In genomic region chr2:9926194-9926904, GRCm38 (mm10) we compare ENCODE assay signal across 10 mouse cellular contexts. TPM values are rescaled to one million over a fixed set of nuclear protein-coding genes. Genes with fewer than 3 reads are reported as not detected.
DNase-seq lines count a peak whose midpoint lies in the region; ATAC-seq and TF ChIP-seq lines count a peak whose summit lies in the region.
"Had no signal": no experiment of that assay in that cellular context is flagged by ENCODE, and none has a peak within 500 bp of the region (broad histone marks: within the 10 kb centered on the region; RNA-seq: fewer than 3 reads in every experiment).

No protein-coding gene starts in this region.

- 0 out of 2 replicates have a peak, but pooled peaks cover 2% of the 10 kb centered on the region for H3K4me1 ChIP-seq in liver, adult 2 months (ENCODE audit: control insufficient read depth, insufficient read depth, low read length)

- no peaks in the 10 kb centered on the region for H3K27me3 ChIP-seq in liver, adult 2 months (ENCODE audit: control insufficient read depth, insufficient read depth, low read length)

- TF ChIP-seq POLR2A in liver, adult 2 months (IDR thresholded peaks at IDR 0.05; ENCODE audit: extremely low read depth, insufficient read depth, low read length), result no peak

- 28% methylated on average over 7 of the region's 7 CpGs for WGBS in liver, adult 2 months

- no peak for TF ChIP-seq CTCF in liver, adult 2 months (IDR thresholded peaks at IDR 0.05; ENCODE audit: low read depth, low read length)

- H3K27ac ChIP-seq in liver, adult 2 months (replicated peaks; ENCODE audit: insufficient read depth, low read depth, low read length), result no peak overlapping the region

- ATAC-seq in granulocyte monocyte progenitor cell, adult 5-6 weeks (replicated peaks; ENCODE audit: poor library complexity, severe bottlenecking), result peak; percentile 44

- 0 out of 2 replicates have a peak, but pooled peaks cover 2% of the 10 kb centered on the region for H3K36me3 ChIP-seq in liver, adult 2 months (ENCODE audit: control insufficient read depth, insufficient read depth, low read length)

- no peak overlapping the region for H3K9ac ChIP-seq in liver, adult 2 months (ENCODE audit: low read depth, low read length)

- DNase-seq in liver, adult 2 months (ENCODE audit: extremely low read depth, low read depth, low spot score), result peak; percentile 20
- DNase-seq in liver, result no peak
- DNase-seq in embryo, embryonic 10.5 days (ENCODE audit: low spot score), result peak; percentile 33
- peak; percentile 53 for DNase-seq in retina, embryonic 14.5 days (ENCODE audit: low spot score)
- no peak for DNase-seq in left cerebral cortex, adult 9 months (ENCODE audit: low spot score in 2 of 2)
- DNase-seq in left cerebral cortex, postnatal 4 days, result no peak
- DNase-seq: heart, postnatal 10 days; thymus, postnatal 4 days had no signal

- H3K4me3 ChIP-seq in liver, adult 2 months (ENCODE audit: insufficient read depth, low read depth, low read length), result no peak overlapping the region

- intact Hi-C loops in left cerebral cortex, postnatal 4 days (cut with DNase I), result no loop called here

- no peaks in the 10 kb centered on the region for H3K79me2 ChIP-seq in liver, adult 2 months (ENCODE audit: control insufficient read depth, insufficient read depth, low read length)

RNA-seq across cellular contexts. Expression of gene Gata3, which starts 36.5 kb away (rescaled TPM):
- total RNA-seq in liver, adult 2 months (2014; rRNA removed), result 0.07 TPM in 1 of 2 replicates, not detected in the other
- 0.33 and 0.42 TPM in 2 replicates for polyA plus RNA-seq in liver, adult 2 months (2012; rRNA removed)
- 17.0 TPM in 1 of 2 replicates, not detected in the other for total RNA-seq in granulocyte monocyte progenitor cell, adult 5-6 weeks (2014; fragmentation: Nextera tagmentation)
- total RNA-seq in granulocyte monocyte progenitor cell, adult 5-6 weeks (2017), result not detected in 2 replicates
- 1 to 10 TPM; 1.0 to 1.5 TPM for total RNA-seq in left cerebral cortex, postnatal 4 days (2021)
- total RNA-seq: layer of hippocampus, postnatal 25 days had no signal

RNA-seq across cellular contexts. Expression of gene 9230102O04Rik, which starts 37.0 kb away (rescaled TPM):
- not detected in 2 replicates for total RNA-seq in liver, adult 2 months (2014; rRNA removed)
- not detected in 2 replicates for polyA plus RNA-seq in liver, adult 2 months (2012; rRNA removed)
- total RNA-seq in granulocyte monocyte progenitor cell, adult 5-6 weeks (2014; fragmentation: Nextera tagmentation), result not detected in 2 replicates
- total RNA-seq in granulocyte monocyte progenitor cell, adult 5-6 weeks (2017), result not detected in 2 replicates
- not detected for total RNA-seq in left cerebral cortex, postnatal 4 days (2021)
- total RNA-seq: heart, postnatal 10 days; layer of hippocampus, postnatal 25 days had no signal

RNA-seq across cellular contexts. Expression of gene 4930412O13Rik, which starts 45.3 kb away (rescaled TPM):
- total RNA-seq in liver, adult 2 months (2014; rRNA removed), result not detected in 2 replicates
- not detected in 2 replicates for polyA plus RNA-seq in liver, adult 2 months (2012; rRNA removed)
- total RNA-seq in granulocyte monocyte progenitor cell, adult 5-6 weeks (2014; fragmentation: Nextera tagmentation), result not detected in 2 replicates
- not detected in 2 replicates for total RNA-seq in granulocyte monocyte progenitor cell, adult 5-6 weeks (2017)
- not detected for total RNA-seq in left cerebral cortex, postnatal 4 days (2021)
- total RNA-seq: heart, postnatal 10 days; layer of hippocampus, postnatal 25 days had no signal

Comparison
In these comparisons a context has a peak if more than half of its experiments do, and no peak if none do; other contexts are left out.
1. DNase-seq: peak in liver, adult 2 months (single experiment), embryo, embryonic 10.5 days (single experiment) and retina, embryonic 14.5 days (single experiment); none in liver (single experiment), left cerebral cortex, adult 9 months (0 of 2) and left cerebral cortex, postnatal 4 days (single experiment).